Mouse (Mus musculus) CH12.LX (cell line): Measurements from ENCODE around the gene Klrb1c.

Experiments used
- CTCF ChIP-seq, 2 experiments: IDR thresholded peaks in 1 of 2; conservative IDR thresholded peaks in 1 of 2; 2 replicates each; pipeline ENCODE4 v1.5.1; 2011 to 2012; ENCODE audit warnings: low read depth in 2 of 2, low read length in 2 of 2, improper control_type of control experiment in 1 of 2, inconsistent platforms in 1 of 2, mild to moderate bottlenecking in 1 of 2, moderate library complexity in 1 of 2
- EP300 ChIP-seq: IDR thresholded peaks from 2 replicates; pipeline ENCODE4 v1.6.1; 2011; ENCODE audit warnings: low read length, improper control_type of control experiment
- HCFC1 ChIP-seq: IDR thresholded peaks from 2 replicates; pipeline ENCODE4 v1.6.1; 2012; ENCODE audit warnings: low read depth, mild to moderate bottlenecking, inconsistent platforms, low read length, improper control_type of control experiment
- JUN ChIP-seq: IDR thresholded peaks from 2 replicates; pipeline ENCODE4 v1.6.1; 2011; ENCODE audit warnings: low read depth, mild to moderate bottlenecking, low read length, improper control_type of control experiment, moderate library complexity; ENCODE audit not compliant: insufficient read depth
- MAX ChIP-seq: IDR thresholded peaks from 2 replicates; pipeline ENCODE4 v1.6.1; 2011; ENCODE audit warnings: low read length, improper control_type of control experiment
- MYC ChIP-seq: IDR thresholded peaks from 2 replicates; pipeline ENCODE4 v1.6.1; 2011; ENCODE audit warnings: low read depth, mild to moderate bottlenecking, improper control_type of control experiment, low read length
- POLR2A ChIP-seq: IDR thresholded peaks from 2 replicates; pipeline ENCODE4 v1.6.1; 2011; ENCODE audit warnings: low read depth, mild to moderate bottlenecking, improper control_type of control experiment, low read length
- RAD21 ChIP-seq: IDR thresholded peaks from 2 replicates; pipeline ENCODE4 v1.6.1; 2011; ENCODE audit warnings: low read depth, mild to moderate bottlenecking, low read length, improper control_type of control experiment, moderate library complexity
- TBP ChIP-seq: conservative IDR thresholded peaks from 2 replicates; pipeline ENCODE4 v1.6.1; 2011; ENCODE audit warnings: low read depth, low read length, improper control_type of control experiment
- UBTF ChIP-seq: IDR thresholded peaks from 2 replicates; pipeline ENCODE4 v1.6.1; 2012; ENCODE audit warnings: low read depth, mild to moderate bottlenecking, inconsistent platforms, low read length, improper control_type of control experiment, moderate library complexity
- USF1 ChIP-seq: IDR thresholded peaks from 2 replicates; pipeline ENCODE4 v1.6.1; 2014; ENCODE audit warnings: low read depth, mild to moderate bottlenecking, inconsistent platforms, low read length, improper control_type of control experiment
- ZKSCAN1 ChIP-seq: IDR thresholded peaks from 2 replicates; pipeline ENCODE4 v1.6.1; 2012; ENCODE audit warnings: low read depth, inconsistent platforms, low read length, improper control_type of control experiment, borderline replicate concordance

DNA sequence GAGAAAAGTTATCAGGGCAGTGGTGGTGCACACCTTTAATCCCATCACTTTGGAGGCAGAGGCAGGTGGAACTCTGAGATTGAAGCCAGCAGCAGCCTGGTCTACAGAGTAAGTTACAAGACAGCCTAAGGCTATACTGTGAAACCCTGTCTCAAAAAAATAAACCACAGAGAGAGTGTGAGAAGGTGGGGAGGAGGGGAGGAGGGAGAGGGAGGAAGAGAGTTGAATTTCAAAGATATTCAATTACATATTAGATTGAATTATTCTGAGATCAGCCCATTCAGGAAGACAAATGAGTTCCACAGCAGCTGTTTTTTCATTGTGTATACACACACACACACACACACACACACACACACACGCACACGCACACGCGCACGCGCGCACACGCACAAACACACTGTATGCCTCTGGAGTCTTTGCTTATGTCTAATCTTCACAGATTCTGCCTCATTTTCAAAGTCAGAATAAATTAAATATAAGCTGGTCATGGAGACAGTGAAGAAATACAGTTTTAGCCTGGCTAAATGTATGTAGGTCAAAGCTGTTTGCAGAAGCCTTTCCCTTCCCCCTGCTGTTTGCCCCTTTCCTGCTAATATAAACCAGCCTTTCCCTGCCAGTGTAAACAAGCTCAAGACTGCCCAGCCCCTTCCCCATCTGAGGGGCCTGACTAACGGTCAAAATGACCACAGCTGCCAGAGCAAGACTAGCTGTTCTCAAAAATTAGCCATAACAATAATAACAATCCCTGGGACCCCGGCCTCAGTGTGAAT lies 19.3 kb downstream of the Klrb1c start:
- TF ChIP-seq CTCF (conservative IDR thresholded peaks at IDR 0.05 in 1 of 2, IDR thresholded peaks at IDR 0.05 in 1 of 2; ENCODE audit: low read depth in 2 of 2, low read length in 2 of 2) (no peak), POLR2A (no peak), TBP (no peak), RAD21 (no peak), MAX (no peak), EP300 (no peak), USF1 (no peak), MYC (no peak), UBTF (no peak), HCFC1 (no peak), JUN (no peak), ZKSCAN1 (no peak)
